Mouse (Mus musculus) ES-E14 (cell line): ENCODE data around the gene Tmsb4x. TPM values are rescaled to one million over a fixed set of nuclear protein-coding genes. Genes with fewer than 3 reads are reported as not detected.

Experiments used
- DNase-seq: peaks from one replicate; pipeline ENCODE4 v3.0.0-alpha.2; 2013; ENCODE audit warnings: low read depth, low spot score
- H3K27ac ChIP-seq: 2 replicates; pipeline ENCODE4 v1.5.1; 2012; ENCODE audit warnings: low read depth, mild to moderate bottlenecking, low read length, moderate library complexity, mixed read lengths; ENCODE audit not compliant: poor library complexity, insufficient read depth, severe bottlenecking
- H3K36me3 ChIP-seq: 2 replicates; pipeline ENCODE4 v1.6.1; 2012; ENCODE audit warnings: mild to moderate bottlenecking, low read length, moderate library complexity, mixed read lengths; ENCODE audit not compliant: control insufficient read depth, poor library complexity, insufficient read depth, severe bottlenecking
- H3K4me1 ChIP-seq, 2 experiments: fragments of 150-350 bp in 1 of 2; sonication (generic) in 1 of 2; 2 replicates each; pipeline ENCODE4 v1.6.1; 2012; ENCODE audit warnings: low read length in 2 of 2, mild to moderate bottlenecking in 1 of 2, mixed read lengths in 1 of 2; ENCODE audit not compliant: control insufficient read depth in 2 of 2, insufficient read depth in 2 of 2, poor library complexity in 1 of 2
- H3K4me3 ChIP-seq, 2 experiments: fragments of 150-350 bp in 1 of 2; sonication (generic) in 1 of 2; 2 replicates each; pipeline ENCODE4 v1.5.1; 2012; ENCODE audit warnings: low read length in 2 of 2, low read depth in 1 of 2, mild to moderate bottlenecking in 1 of 2, mixed read lengths in 1 of 2; ENCODE audit not compliant: insufficient read depth in 1 of 2, poor library complexity in 1 of 2, severe bottlenecking in 1 of 2
- H3K9ac ChIP-seq: 2 replicates; pipeline ENCODE4 v1.6.1; 2012; ENCODE audit warnings: low read depth, mild to moderate bottlenecking, low read length, mixed read lengths; ENCODE audit not compliant: poor library complexity, insufficient read depth, severe bottlenecking
- H3K9me3 ChIP-seq: fragments of 150-350 bp; sonication (generic); 2 replicates; pipeline ENCODE4 v1.6.1; 2012; ENCODE audit warnings: low read depth, mild to moderate bottlenecking, low read length; ENCODE audit not compliant: control insufficient read depth, insufficient read depth
- CHD2 ChIP-seq: IDR thresholded peaks from 2 replicates; pipeline ENCODE4 v1.6.1; 2014; ENCODE audit warnings: mild to moderate bottlenecking, low read depth, low read length, inconsistent platforms
- HCFC1 ChIP-seq: IDR thresholded peaks from 2 replicates; pipeline ENCODE4 v1.6.1; 2012; ENCODE audit warnings: low read length, inconsistent platforms, borderline replicate concordance; ENCODE audit not compliant: insufficient read depth
- MAFK ChIP-seq: IDR thresholded peaks from 2 replicates; pipeline ENCODE4 v1.6.1; 2014; ENCODE audit warnings: mild to moderate bottlenecking, low read depth, low read length, inconsistent platforms; ENCODE audit not compliant: insufficient read depth
- ZC3H11A ChIP-seq: IDR thresholded peaks from 2 replicates; pipeline ENCODE4 v1.6.1; 2012; ENCODE audit warnings: low read depth, mild to moderate bottlenecking, inconsistent platforms, low read length, borderline replicate concordance
- ZNF384 ChIP-seq: IDR thresholded peaks from 2 replicates; pipeline ENCODE4 v1.6.1; 2012; ENCODE audit warnings: low read depth, low read length, inconsistent platforms
- in situ Hi-C, 2 experiments: fragments of 600-800 bp; cut with MboI; formaldehyde crosslinking; loops; one replicate each; pipeline ENCODE4 v1.15.1; 2025; ENCODE audit warnings: low sequenced_read_pairs in 2 of 2, inconsistent platforms in 1 of 2; ENCODE audit not compliant: unreplicated experiment in 2 of 2
- total RNA-seq: library from RNA; depleted of rRNA; stranded (reverse); fragments of 300-350 nt; gene quantifications from 2 replicates; pipeline ENCODE4 v1.2.3, GENCODE M21; 2012; rRNA removed

Gene Tmsb4x
- total RNA-seq, result 594 and 1,131 TPM in 2 replicates

GRCm38 (mm10) chrX:167208978-167209754 is at the start of gene Tmsb4x:
Gene Tmsb4x (minus strand): TSS chrX:167209315.
- peaks cover 4% of the 10 kb centered on the region; the same call in 1 of the 2 replicates for H3K36me3 ChIP-seq
- TF ChIP-seq CHD2 (no peak), HCFC1 (no peak), MAFK (peak; percentile 59; the same call in 1 of the 2 replicates)
- peak within 1 kb of the TSS; percentile 77 to 90 for H3K4me3 ChIP-seq
- no peaks in the 10 kb centered on the region for H3K9me3 ChIP-seq
- DNase-seq, result no peak
- in situ Hi-C loops, result no loop called here
- H3K4me1 ChIP-seq, result peaks cover 0 to 2% of the 10 kb centered on the region in 2 experiments; a peak in 1 of 4 replicates
- peak within 1 kb of the TSS; percentile 75 for H3K9ac ChIP-seq
- peak within 1 kb of the TSS; percentile 73; the same call in 1 of the 2 replicates for H3K27ac ChIP-seq

- in situ Hi-C loops, result loop anchor here in 1 of 2 experiments (25.0 kb wide), 1 partner anchor 579 kb away; no protein-coding TSS in a partner anchor
These were observed 32.6 kb upstream of the Tmsb4x start for GRCm38 (mm10) chrX:167241736-167242135.

GRCm38 (mm10) chrX:167239293-167239921 is 30.3 kb upstream of the Tmsb4x start:
- Histone ChIP-seq H3K4me1 (no peaks in the 10 kb centered on the region), H3K4me3 (no peak overlapping the region), H3K36me3 (no peaks in the 10 kb centered on the region), H3K27ac (no peak overlapping the region), H3K9me3 (no peaks in the 10 kb centered on the region), H3K9ac (no peak overlapping the region)
- no peak for DNase-seq
- in situ Hi-C loops, result loop anchor here (10.0 to 25.0 kb wide), 2 partner anchors 575 to 577 kb away; no protein-coding TSS in a partner anchor
- TF ChIP-seq ZNF384, result no peak
- no peak for TF ChIP-seq CHD2
- TF ChIP-seq HCFC1, result no peak
- TF ChIP-seq MAFK, result no peak
- TF ChIP-seq ZC3H11A, result no peak

More at GRCm38 (mm10) chrX:167241736-167242135, 32.6 kb upstream of the Tmsb4x start:
- no peaks in the 10 kb centered on the region for H3K9me3 ChIP-seq
- no peak overlapping the region for H3K27ac ChIP-seq
- no peak overlapping the region for H3K4me3 ChIP-seq
- DNase-seq, result no peak
- H3K36me3 ChIP-seq, result no peaks in the 10 kb centered on the region
- H3K4me1 ChIP-seq, result no peaks in the 10 kb centered on the region
- no peak overlapping the region for H3K9ac ChIP-seq
- no peak for TF ChIP-seq HCFC1
- no peak for TF ChIP-seq ZC3H11A
- no peak for TF ChIP-seq ZNF384
- no peak for TF ChIP-seq MAFK
- no peak for TF ChIP-seq CHD2

DNA sequence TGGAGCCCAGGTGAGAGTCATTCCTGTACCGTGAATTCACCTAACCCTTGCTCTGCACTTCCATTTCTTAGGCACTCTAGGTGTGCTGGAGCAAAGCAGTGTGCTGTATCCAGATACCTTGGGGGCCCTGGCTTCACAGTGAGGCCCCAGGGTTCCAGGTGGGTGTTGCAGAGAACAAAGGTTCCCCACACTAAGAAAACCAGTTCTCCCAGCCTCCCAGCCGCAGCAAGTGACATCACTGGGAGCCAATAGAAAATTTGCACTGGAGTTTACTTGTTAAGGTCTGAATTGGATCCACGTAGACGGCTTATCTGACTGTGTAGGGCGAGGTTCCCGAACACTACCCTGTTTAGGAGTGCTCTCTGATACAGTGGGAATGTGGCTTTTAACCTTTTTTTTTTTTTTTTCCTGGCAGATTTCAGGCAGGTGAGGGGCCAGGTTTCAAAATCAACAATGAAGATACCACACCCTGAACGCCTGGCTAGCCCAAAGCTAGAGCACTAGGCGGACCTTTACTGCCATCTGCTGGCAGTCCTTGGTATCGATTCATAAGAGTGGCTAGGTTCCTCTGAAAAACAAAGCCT is 24.1 kb upstream of the Tmsb4x start:
- Histone ChIP-seq H3K4me1 (peaks cover 0 to 8% of the 10 kb centered on the region in 2 experiments; a peak in 1 of 4 replicates), H3K9me3 (no peaks in the 10 kb centered on the region), H3K9ac (no peak overlapping the region), H3K4me3 (no peak overlapping the region), H3K36me3 (no peaks in the 10 kb centered on the region), H3K27ac (no peak overlapping the region)
- in situ Hi-C loops, result loop anchor here (10.0 to 25.0 kb wide), 2 partner anchors 568 to 571 kb away; no protein-coding TSS in a partner anchor
- TF ChIP-seq CHD2, result no peak
- TF ChIP-seq ZC3H11A, result peak; percentile 90
- peak; percentile 88 for TF ChIP-seq ZNF384
- DNase-seq, result no peak
